Mouse (Mus musculus) frontal cortex, adult (tissue): Measurements from ENCODE around the gene Tmem82.

Experiments
- ATAC-seq: cut with Nextera tagmentation; 2 replicates; pipeline ENCODE4 v1.9.2; 2017; ENCODE audit warnings: mild to moderate bottlenecking, moderate library complexity, mixed read lengths; ENCODE audit not compliant: low TSS enrichment

The Tmem82 gene

GRCm38 (mm10) chr4:141614946-141615345, 3.5 kb downstream of the Tmem82 start:
- ATAC-seq, result no peak

DNA sequence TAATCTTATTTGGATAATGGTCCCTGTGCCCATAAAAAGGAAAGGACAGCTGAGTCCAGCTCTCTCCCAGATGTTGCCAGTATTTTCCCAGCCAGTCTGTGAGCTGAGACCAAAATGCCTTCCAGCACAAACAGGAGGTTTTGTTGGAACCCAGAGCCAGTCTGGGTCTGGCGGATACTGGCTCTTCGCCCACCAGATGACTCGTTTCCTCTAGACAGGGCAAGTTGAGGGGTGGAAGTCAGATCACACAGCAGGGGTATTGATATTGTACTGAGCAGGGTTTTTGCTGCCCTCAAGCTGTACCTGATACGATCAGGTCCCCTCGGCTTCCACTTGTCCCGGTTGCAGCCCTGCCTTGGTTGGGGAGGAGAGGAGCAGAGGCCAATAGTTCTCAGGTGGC, 8.9 kb downstream of the Tmem82 start:
- no peak for ATAC-seq

DNA sequence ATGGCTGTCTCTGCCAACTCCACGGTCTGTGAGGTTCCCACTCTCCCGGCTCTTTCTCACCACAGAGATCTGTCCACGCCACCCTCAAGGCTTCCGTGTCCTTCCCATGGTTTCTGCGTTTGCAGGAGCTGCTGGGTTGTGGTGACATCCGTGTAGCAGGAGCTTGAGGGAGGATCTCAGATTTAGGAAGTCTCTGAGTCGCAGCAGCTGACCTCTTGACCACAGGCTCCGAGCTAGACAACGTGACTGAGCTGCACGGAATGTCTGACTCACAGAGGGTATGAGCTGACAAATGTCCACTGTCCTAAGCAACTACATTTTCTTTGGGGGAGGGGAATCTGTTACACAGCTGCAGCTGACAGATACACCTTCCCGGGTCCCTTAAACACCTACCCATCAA, 12.6 kb downstream of the Tmem82 start, which contains the start of gene Fblim1:
Fblim1 (minus strand) TSS at position 236 of the 400 bp plus-strand sequence.
- ATAC-seq, result no peak

- no peak for ATAC-seq
These were observed 13.0 kb downstream of the Tmem82 start for GRCm38 (mm10) chr4:141605421-141605820.

- no peak for ATAC-seq
These were observed 13.9 kb downstream of the Tmem82 start for GRCm38 (mm10) chr4:141604493-141604892.

GRCm38 (mm10) chr4:141603921-141604320, 14.5 kb downstream of the Tmem82 start:
- no peak for ATAC-seq

GRCm38 (mm10) chr4:141602523-141603223, 15.8 kb downstream of the Tmem82 start:
- no peak for ATAC-seq

GRCm38 (mm10) chr4:141601148-141601862, 17.1 kb downstream of the Tmem82 start:
- no peak for ATAC-seq

GRCm38 (mm10) chr4:141600364-141600763, 18.1 kb downstream of the Tmem82 start:
- no peak for ATAC-seq

GRCm38 (mm10) chr4:141599251-141600141, 18.9 kb downstream of the Tmem82 start:
- ATAC-seq, result no peak

DNA sequence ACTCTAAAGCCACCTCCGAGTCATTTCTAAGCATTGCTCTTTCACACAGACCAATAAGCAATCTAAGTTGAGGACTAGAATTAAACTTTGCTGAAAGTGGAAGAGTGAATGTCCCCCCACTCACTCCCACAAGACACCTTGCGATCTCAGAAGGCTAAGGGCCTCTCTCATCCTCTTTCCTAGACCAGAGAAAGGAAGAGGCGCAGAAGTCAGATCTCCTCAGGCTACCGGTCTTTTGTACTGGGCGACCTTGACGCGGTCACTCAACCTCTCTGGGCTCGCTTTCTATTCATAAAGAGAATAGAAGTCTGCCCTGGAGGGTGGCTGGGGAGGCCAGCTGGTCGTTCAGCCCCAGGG, 19.6 kb downstream of the Tmem82 start:
- ATAC-seq, result no peak

DNA sequence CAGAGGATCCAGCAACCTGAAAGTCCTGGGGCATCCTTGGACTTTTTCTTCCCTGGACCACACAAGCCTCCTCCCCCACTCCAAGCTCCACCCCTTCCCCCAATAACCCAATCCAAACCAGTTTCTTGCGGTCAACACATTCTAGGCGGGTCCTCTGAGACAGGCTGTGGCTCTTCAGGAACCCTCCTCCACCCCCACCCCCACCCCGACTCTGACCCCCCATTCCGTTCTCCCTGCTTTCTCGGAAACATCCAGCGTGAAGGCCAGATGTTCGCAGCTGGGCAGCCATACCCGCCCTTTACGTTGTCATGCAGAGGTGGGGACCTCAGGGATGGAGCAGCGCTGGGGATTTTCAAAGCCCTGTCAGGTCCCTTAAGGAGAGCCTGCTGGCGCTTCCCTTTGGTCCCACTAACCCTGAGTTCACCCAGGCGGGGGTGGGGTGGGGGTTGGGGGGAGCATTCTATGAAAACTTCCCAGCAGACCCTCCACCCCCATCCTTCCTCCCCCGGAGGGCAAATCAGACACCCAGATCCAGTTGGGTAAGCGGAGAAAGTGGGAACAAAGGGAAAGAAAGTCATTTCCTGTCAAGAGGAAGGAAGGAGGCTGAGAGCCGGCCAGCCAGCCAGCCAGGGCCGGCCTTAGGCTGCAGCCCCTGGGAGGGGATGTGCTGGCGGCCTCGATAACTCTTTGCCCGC, 20.1 kb downstream of the Tmem82 start:
- no peak for ATAC-seq

GRCm38 (mm10) chr4:141596700-141597328, 21.6 kb downstream of the Tmem82 start:
- no peak for ATAC-seq

- ATAC-seq, result no peak
These were observed 22.7 kb downstream of the Tmem82 start for GRCm38 (mm10) chr4:141595605-141596268.

DNA sequence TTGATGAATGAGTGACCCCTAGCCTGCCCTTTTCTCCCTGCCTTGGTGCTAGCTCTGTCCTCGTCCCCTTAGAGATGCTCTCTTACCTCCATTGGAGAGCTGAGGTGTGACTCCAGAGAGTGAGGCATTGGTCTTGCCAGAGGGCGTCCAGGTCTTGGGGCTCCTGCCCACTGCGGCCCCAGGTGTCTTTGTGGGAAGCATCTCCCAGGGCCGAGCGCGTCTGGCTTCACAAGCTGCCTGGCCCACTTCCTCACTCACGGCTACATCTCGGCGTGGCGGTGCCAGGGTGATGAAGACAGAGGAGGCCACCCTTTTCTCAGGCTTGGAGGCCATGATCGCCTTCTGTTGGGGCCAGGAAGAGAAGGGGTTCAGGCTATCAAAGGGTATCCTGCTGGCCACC, 23.3 kb downstream of the Tmem82 start:
- no peak for ATAC-seq

GRCm38 (mm10) chr4:141591547-141591946, 26.9 kb downstream of the Tmem82 start:
- no peak for ATAC-seq

DNA sequence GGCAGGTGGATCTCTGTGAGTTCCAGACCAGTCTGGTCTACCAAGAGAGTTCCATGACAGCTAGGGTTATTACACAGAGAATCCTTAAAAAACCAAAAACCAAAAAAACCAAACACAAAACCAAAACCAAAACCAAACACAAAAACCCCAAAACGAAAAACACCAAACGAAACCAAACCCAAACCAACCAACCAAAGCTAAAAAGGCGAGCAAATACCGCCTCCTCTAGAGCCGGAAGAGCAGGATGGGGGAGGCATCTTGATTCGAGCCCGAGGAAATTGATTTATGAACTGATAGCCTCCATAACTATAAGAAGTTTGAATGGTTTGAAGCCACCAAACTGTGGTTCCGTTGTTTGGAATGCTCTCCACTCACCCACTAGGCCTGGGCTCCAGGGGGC, 34.5 kb downstream of the Tmem82 start:
- no peak for ATAC-seq

DNA sequence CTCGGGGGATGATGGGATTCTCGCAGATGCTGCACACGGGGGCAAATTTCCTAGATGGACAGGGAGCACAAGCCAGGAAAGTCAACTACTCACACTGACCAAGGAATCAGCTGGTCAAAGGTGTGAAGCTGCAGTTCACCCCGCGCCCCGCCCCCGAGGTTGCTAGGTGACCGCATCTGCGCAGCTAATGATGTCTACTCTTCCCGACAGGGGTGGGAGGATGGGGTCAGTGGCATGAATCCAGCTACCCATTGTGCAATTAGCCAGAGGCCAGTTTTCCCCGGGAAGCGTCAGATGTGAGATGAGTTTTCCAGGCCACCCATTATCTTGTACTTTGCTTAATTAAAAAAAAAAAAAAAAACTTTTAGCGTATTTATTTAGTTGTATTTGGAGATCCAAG, 37.4 kb downstream of the Tmem82 start:
- no peak for ATAC-seq

DNA sequence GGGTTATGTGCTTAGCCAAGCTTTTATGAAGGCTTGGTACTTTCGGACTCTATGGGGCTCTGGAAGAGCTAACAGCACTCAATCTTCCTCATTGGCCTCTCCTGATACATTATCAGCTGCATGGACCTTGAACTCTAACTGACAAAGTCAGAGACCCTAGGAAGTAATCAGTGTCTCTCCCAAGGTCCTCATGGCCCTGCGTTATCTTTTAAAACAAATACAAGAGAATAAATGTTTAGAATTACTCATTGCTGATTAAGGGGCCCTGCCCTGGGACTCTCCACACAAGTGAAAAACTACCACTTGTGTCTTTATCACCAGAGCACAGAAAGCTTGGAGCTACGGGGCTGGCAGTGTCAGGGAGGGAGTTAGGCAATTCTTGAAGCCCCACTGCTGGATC, 39.6 kb downstream of the Tmem82 start:
- no peak for ATAC-seq

DNA sequence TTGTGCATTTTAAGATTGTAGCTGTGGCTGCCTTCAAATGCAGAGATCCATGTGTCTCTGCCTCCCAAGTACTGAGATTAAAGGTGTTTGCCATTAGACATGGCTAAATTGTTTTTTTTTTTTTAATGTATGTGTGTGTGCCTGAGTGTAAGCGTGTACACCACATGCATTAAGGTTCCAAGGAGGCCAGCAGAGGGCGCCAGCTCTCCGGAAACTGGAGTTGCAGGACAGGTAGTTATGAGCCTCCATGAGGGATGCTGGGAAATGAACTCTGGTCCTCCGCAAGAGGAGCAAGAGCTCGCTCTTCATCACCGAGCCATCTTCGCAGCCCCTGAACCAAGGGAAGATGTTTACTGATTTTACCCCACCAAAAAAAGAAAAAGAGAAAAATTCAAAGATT, 41.6 kb downstream of the Tmem82 start:
- no peak for ATAC-seq

- ATAC-seq, result no peak
These were observed 42.0 kb downstream of the Tmem82 start for GRCm38 (mm10) chr4:141576404-141576803.
